Mouse (Mus musculus) lung, embryonic 14.5 days (tissue): ENCODE results near the gene Sirt4. TPM values are rescaled to one million over a fixed set of nuclear protein-coding genes. Genes with fewer than 3 reads are reported as not detected.

Source experiments
- ATAC-seq: fragments of 200-750 bp; cut with Nextera tagmentation; 2 replicates; pipeline ENCODE4 v1.8.0; 2017; ENCODE audit warnings: mild to moderate bottlenecking, moderate TSS enrichment, moderate library complexity; ENCODE audit not compliant: insufficient read depth
- DNase-seq: peaks from one replicate; pipeline ENCODE4 v3.0.0-alpha.2; 2015
- H3K27ac ChIP-seq: fragments of 300-500 bp; sonication (generic); 2 replicates; pipeline ENCODE4 v1.5.1; 2014; ENCODE audit warnings: low read depth, mild to moderate bottlenecking, moderate library complexity
- H3K27me3 ChIP-seq: fragments of 300-500 bp; sonication (generic); 2 replicates; pipeline ENCODE4 v1.6.1; 2014; ENCODE audit warnings: low read length, control low read depth; ENCODE audit not compliant: insufficient read depth
- H3K36me3 ChIP-seq: fragments of 300-500 bp; sonication (generic); 2 replicates; pipeline ENCODE4 v1.6.1; 2014; ENCODE audit warnings: control low read depth; ENCODE audit not compliant: insufficient read depth
- H3K4me1 ChIP-seq: fragments of 300-500 bp; sonication (generic); 2 replicates; pipeline ENCODE4 v1.6.1; 2014; ENCODE audit warnings: antibody characterized with exemption, control low read depth; ENCODE audit not compliant: insufficient read depth
- H3K4me2 ChIP-seq: fragments of 300-500 bp; sonication (generic); 2 replicates; pipeline ENCODE4 v1.6.1; 2014; ENCODE audit warnings: mild to moderate bottlenecking
- H3K4me3 ChIP-seq: fragments of 300-500 bp; sonication (generic); 2 replicates; pipeline ENCODE4 v1.5.1; 2014; ENCODE audit warnings: low read depth, low read length
- H3K9ac ChIP-seq: fragments of 300-500 bp; sonication (generic); 2 replicates; pipeline ENCODE4 v1.6.1; 2014
- H3K9me3 ChIP-seq: fragments of 300-500 bp; sonication (generic); 2 replicates; pipeline ENCODE4 v1.6.1; 2016; ENCODE audit warnings: low read depth, low read length, control low read depth
- CTCF ChIP-seq: IDR thresholded peaks from 2 replicates; pipeline ENCODE4 v1.5.1; 2016; ENCODE audit warnings: antibody characterized with exemption, low read depth
- WGBS: fragments of 180-500 bp; shearing (Covaris S2); extraction: QIAGEN DNeasy Blood & Tissue Kit; methylation state at CpG from one replicate; pipeline ENCODE4 v1.1.7; 2014; 5-methylcytosine and 5-hydroxymethylcytosine counted together
- polyA plus RNA-seq: library from polyadenylated mRNA; unstranded; fragments of >200 nt; fragmentation: Nextera tagmentation; extraction: Ambion mirVana; gene quantifications from 2 replicates; pipeline ENCODE4 v1.2.1, GENCODE M21; 2014

The Sirt4 gene
- polyA plus RNA-seq, 1 experiment from 2014 or later, result 23.9 TPM

- Histone ChIP-seq H3K4me1 (peaks cover 16% of the 10 kb centered on the region), H3K4me2 (no peak overlapping the region), H3K27ac (no peak overlapping the region), H3K9me3 (no peaks in the 10 kb centered on the region), H3K36me3 (peaks cover 25% of the 10 kb centered on the region; the same call in 1 of the 2 replicates), H3K4me3 (no peak overlapping the region), H3K27me3 (peaks cover 11% of the 10 kb centered on the region; the same call in 1 of the 2 replicates), H3K9ac (no peak overlapping the region)
- no peak for DNase-seq
- no peak for ATAC-seq
- WGBS, result 82% methylated on average over 8 of the region's 8 CpGs
- no peak for TF ChIP-seq CTCF
These were observed 51.3 kb downstream of the Sirt4 start for GRCm38 (mm10) chr5:115433191-115433590.

DNA sequence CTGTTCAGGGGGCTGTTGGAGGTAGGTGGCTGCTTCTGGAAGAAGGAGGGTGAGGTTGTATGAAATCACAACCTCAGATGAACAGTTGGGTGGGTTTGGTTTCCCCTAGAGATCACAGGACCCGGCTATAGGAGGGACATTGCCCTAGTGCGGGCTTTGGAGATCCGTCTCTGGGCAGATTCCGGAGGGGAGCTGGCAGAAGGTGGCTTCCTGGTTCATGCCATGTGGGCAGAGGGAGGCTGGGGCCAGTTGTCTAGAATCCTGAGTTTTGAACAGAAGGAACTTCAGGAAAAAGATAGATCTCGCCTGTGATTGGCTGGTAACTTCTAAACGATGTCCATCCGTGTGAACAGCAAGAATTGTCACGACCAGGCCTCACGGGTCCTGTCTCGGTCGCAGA, 52.1 kb downstream of the Sirt4 start:
- peaks cover 13% of the 10 kb centered on the region; the same call in 1 of the 2 replicates for H3K27me3 ChIP-seq
- H3K9ac ChIP-seq, result no peak overlapping the region
- H3K4me1 ChIP-seq, result peaks cover 16% of the 10 kb centered on the region
- H3K4me3 ChIP-seq, result no peak overlapping the region
- H3K9me3 ChIP-seq, result no peaks in the 10 kb centered on the region
- H3K36me3 ChIP-seq, result peaks cover 21% of the 10 kb centered on the region; the same call in 1 of the 2 replicates
- DNase-seq (no peak), ATAC-seq (no peak)
- TF ChIP-seq CTCF, result no peak
- no peak overlapping the region for H3K27ac ChIP-seq
- no peak overlapping the region for H3K4me2 ChIP-seq
- WGBS, result 72% methylated on average over 11 of the region's 11 CpGs

GRCm38 (mm10) chr5:115431898-115432259, 52.6 kb downstream of the Sirt4 start:
- WGBS, result 25% methylated on average over 7 of the region's 7 CpGs
- Histone ChIP-seq H3K27ac (no peak overlapping the region), H3K4me2 (peak overlapping the region; percentile 82), H3K4me3 (peak overlapping the region; percentile 88), H3K4me1 (peaks cover 14% of the 10 kb centered on the region), H3K9ac (0 out of 2 replicates have a peak overlapping the region, but pooled peaks have one; percentile 1), H3K36me3 (peaks cover 21% of the 10 kb centered on the region; the same call in 1 of the 2 replicates), H3K9me3 (no peaks in the 10 kb centered on the region), H3K27me3 (peaks cover 14% of the 10 kb centered on the region; the same call in 1 of the 2 replicates)
- DNase-seq, result no peak
- TF ChIP-seq CTCF, result no peak
- ATAC-seq, result no peak

DNA sequence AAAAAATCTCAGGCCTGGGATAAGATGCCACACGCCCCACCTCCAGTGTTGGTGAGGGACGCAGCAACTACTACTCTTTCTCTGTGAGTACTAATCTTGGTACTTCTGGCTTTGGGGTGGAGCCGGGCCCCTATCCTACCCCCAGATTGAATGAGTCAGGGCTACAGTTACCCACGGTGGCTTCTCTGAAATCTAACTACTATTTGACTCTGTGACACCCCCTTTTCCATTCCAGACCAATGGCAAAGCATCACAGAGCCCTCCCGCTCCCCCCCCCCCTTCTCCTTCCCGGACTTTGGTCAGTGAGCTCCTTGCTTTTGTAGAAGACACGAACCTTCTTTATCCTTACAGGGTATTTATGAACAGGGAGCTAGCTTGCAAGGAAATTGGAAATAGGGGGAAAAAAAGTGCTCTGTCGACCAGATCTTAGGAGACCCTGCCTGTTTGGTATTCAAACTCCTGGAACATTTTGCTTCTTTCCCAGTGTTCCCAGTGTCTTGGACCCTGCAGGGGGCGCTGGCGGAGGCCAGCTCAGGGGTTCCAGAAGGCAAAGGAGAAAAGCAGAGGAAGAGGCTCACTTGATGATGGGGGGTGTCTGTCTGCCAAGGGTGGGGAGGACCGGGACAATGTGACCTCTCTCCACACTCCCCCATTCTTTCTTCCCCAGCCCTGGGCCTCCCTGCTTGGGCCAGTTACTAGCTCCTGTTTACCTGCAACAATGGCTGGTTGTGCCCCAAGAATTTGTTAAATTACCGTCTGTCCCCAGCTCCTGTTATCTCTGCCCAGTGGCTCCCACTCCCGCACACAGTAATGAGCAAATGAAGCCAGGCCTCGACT, 53.2 kb downstream of the Sirt4 start:
- ATAC-seq (no peak), DNase-seq (peak; percentile 72)
- Histone ChIP-seq H3K4me3 (peak overlapping the region; percentile 88), H3K4me2 (peak overlapping the region; percentile 82), H3K9ac (peak overlapping the region; percentile 92; the same call in 1 of the 2 replicates), H3K27ac (no peak overlapping the region), H3K27me3 (peaks cover 16% of the 10 kb centered on the region; the same call in 1 of the 2 replicates), H3K36me3 (peaks cover 21% of the 10 kb centered on the region; the same call in 1 of the 2 replicates), H3K4me1 (peaks cover 13% of the 10 kb centered on the region), H3K9me3 (no peaks in the 10 kb centered on the region)
- peak; percentile 58 for TF ChIP-seq CTCF
- WGBS, result 14% methylated on average over 14 of the region's 14 CpGs

DNA sequence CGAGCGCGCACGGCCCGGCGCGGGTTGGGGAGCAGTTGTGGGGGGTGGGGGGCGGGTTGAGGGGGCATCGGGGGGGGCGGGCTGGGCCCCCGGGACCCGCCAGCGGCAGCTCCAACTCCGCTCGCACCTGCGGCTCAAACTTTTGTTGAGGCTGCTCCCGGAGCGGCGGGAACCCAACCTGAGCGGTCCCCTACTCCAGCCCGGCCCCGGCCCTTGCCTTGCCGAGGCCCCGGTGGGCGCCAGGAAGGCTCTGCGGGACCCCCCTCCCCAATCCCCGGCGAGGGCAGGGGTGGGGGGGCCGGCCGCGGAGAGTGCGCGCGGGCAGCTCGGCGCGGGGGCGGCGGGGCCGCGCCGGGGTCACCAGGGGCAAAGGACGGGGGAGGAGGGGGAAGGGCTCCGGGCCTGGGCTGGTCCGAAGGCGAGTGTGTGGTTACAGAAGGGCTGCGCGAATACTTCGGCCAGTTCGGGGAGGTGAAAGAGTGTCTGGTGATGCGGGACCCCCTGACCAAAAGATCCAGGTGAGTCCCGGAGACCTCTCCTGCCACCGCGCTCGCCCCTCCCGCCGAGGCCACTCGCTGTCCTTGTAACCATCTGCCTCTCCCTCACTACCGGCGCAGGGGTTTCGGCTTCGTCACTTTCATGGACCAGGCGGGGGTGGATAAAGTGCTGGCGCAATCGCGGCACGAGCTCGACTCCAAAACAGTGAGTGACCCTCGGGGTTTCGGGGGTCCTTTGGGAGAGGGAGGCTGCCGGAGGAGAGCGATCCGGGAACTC, 54.2 kb downstream of the Sirt4 start:
- H3K4me2 ChIP-seq, result peak overlapping the region; percentile 82
- peak overlapping the region; percentile 63 for H3K27ac ChIP-seq
- H3K27me3 ChIP-seq, result peaks cover 16% of the 10 kb centered on the region; the same call in 1 of the 2 replicates
- peak overlapping the region; percentile 92 for H3K9ac ChIP-seq
- no peaks in the 10 kb centered on the region for H3K9me3 ChIP-seq
- WGBS, result under 1% methylated on average over 47 of the region's 73 CpGs
- peaks cover 8% of the 10 kb centered on the region; the same call in 1 of the 2 replicates for H3K4me1 ChIP-seq
- peaks cover 16% of the 10 kb centered on the region; the same call in 1 of the 2 replicates for H3K36me3 ChIP-seq
- TF ChIP-seq CTCF, result no peak
- peak overlapping the region; percentile 88 for H3K4me3 ChIP-seq
- no peak for DNase-seq
- ATAC-seq, result peak; percentile 16; the same call in 1 of the 2 replicates

DNA sequence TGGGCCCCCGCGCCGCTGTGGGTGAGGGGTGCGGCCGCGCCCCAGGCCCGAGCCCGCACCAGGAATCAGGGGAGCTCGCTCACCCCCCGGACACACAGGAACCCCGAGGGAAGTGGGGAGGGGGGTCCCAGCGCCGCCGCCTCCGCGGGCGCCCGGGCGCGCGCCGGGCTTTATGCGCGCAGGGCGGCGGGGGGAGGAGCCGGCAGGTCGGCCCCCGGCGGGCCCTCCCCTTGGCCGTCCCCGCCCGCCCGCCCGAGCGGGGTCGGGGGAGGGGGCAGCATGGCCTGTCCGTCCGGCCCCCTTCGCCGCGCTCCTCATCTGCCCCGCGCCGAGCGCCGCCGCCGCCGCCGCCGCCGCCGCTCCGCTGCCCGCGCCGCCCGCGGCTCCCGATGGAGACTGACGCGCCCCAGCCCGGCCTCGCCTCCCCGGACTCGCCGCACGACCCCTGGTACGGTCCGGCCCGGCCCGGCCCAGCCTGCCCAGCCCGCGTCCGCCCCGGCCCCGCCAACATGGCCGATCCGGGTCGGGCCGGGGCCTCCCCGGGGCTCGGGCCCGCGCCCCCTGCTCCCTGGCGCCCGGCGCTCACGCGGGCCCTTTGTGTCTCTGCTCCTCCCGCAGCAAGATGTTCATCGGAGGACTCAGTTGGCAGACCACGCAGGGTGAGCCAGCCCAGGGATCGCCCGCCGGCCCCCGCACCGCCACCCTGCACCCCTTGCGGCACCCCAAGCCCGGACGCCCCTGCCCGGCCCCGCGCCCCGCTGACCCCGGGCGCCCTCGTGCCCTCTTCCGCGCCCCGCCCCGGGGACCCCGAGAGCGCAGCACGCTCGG, 55.0 kb downstream of the Sirt4 start, which contains the start of gene Msi1:
Gene Msi1, plus strand, starts transcription at position 241 of the 828 bp plus-strand sequence.
- H3K4me3 ChIP-seq, result peak within 1 kb of the TSS; percentile 88
- ATAC-seq, result peak; percentile 81
- under 1% methylated on average over 43 of the region's 117 CpGs for WGBS
- H3K9ac ChIP-seq, result peak within 1 kb of the TSS; percentile 92
- H3K27me3 ChIP-seq, result peaks cover 16% of the 10 kb centered on the region; the same call in 1 of the 2 replicates
- peak within 1 kb of the TSS; percentile 82 for H3K4me2 ChIP-seq
- H3K9me3 ChIP-seq, result no peaks in the 10 kb centered on the region
- 0 out of 2 replicates have a peak, but pooled peaks cover 13% of the 10 kb centered on the region for H3K36me3 ChIP-seq
- TF ChIP-seq CTCF, result no peak
- peak; percentile 77 for DNase-seq
- peak within 1 kb of the TSS; percentile 63 for H3K27ac ChIP-seq
- peaks cover 8% of the 10 kb centered on the region; the same call in 1 of the 2 replicates for H3K4me1 ChIP-seq
